Mouse (Mus musculus) ES-E14 (cell line): ENCODE measurements around the gene Fbxo21. TPM values are rescaled to one million over a fixed set of nuclear protein-coding genes. Genes with fewer than 3 reads are reported as not detected.

Source experiments
- DNase-seq: peaks from one replicate; pipeline ENCODE4 v3.0.0-alpha.2; 2013; ENCODE audit warnings: low read depth, low spot score
- H3K27ac ChIP-seq: 2 replicates; pipeline ENCODE4 v1.5.1; 2012; ENCODE audit warnings: low read depth, mild to moderate bottlenecking, low read length, moderate library complexity, mixed read lengths; ENCODE audit not compliant: poor library complexity, insufficient read depth, severe bottlenecking
- H3K36me3 ChIP-seq: 2 replicates; pipeline ENCODE4 v1.6.1; 2012; ENCODE audit warnings: mild to moderate bottlenecking, low read length, moderate library complexity, mixed read lengths; ENCODE audit not compliant: control insufficient read depth, poor library complexity, insufficient read depth, severe bottlenecking
- H3K4me1 ChIP-seq, 2 experiments: fragments of 150-350 bp in 1 of 2; sonication (generic) in 1 of 2; 2 replicates each; pipeline ENCODE4 v1.6.1; 2012; ENCODE audit warnings: low read length in 2 of 2, mild to moderate bottlenecking in 1 of 2, mixed read lengths in 1 of 2; ENCODE audit not compliant: control insufficient read depth in 2 of 2, insufficient read depth in 2 of 2, poor library complexity in 1 of 2
- H3K4me3 ChIP-seq, 2 experiments: fragments of 150-350 bp in 1 of 2; sonication (generic) in 1 of 2; 2 replicates each; pipeline ENCODE4 v1.5.1; 2012; ENCODE audit warnings: low read length in 2 of 2, low read depth in 1 of 2, mild to moderate bottlenecking in 1 of 2, mixed read lengths in 1 of 2; ENCODE audit not compliant: insufficient read depth in 1 of 2, poor library complexity in 1 of 2, severe bottlenecking in 1 of 2
- H3K9ac ChIP-seq: 2 replicates; pipeline ENCODE4 v1.6.1; 2012; ENCODE audit warnings: low read depth, mild to moderate bottlenecking, low read length, mixed read lengths; ENCODE audit not compliant: poor library complexity, insufficient read depth, severe bottlenecking
- H3K9me3 ChIP-seq: fragments of 150-350 bp; sonication (generic); 2 replicates; pipeline ENCODE4 v1.6.1; 2012; ENCODE audit warnings: low read depth, mild to moderate bottlenecking, low read length; ENCODE audit not compliant: control insufficient read depth, insufficient read depth
- CHD2 ChIP-seq: IDR thresholded peaks from 2 replicates; pipeline ENCODE4 v1.6.1; 2014; ENCODE audit warnings: mild to moderate bottlenecking, low read depth, low read length, inconsistent platforms
- HCFC1 ChIP-seq: IDR thresholded peaks from 2 replicates; pipeline ENCODE4 v1.6.1; 2012; ENCODE audit warnings: low read length, inconsistent platforms, borderline replicate concordance; ENCODE audit not compliant: insufficient read depth
- MAFK ChIP-seq: IDR thresholded peaks from 2 replicates; pipeline ENCODE4 v1.6.1; 2014; ENCODE audit warnings: mild to moderate bottlenecking, low read depth, low read length, inconsistent platforms; ENCODE audit not compliant: insufficient read depth
- ZC3H11A ChIP-seq: IDR thresholded peaks from 2 replicates; pipeline ENCODE4 v1.6.1; 2012; ENCODE audit warnings: low read depth, mild to moderate bottlenecking, inconsistent platforms, low read length, borderline replicate concordance
- ZNF384 ChIP-seq: IDR thresholded peaks from 2 replicates; pipeline ENCODE4 v1.6.1; 2012; ENCODE audit warnings: low read depth, low read length, inconsistent platforms
- in situ Hi-C, 2 experiments: fragments of 600-800 bp; cut with MboI; formaldehyde crosslinking; loops; one replicate each; pipeline ENCODE4 v1.15.1; 2025; ENCODE audit warnings: low sequenced_read_pairs in 2 of 2, inconsistent platforms in 1 of 2; ENCODE audit not compliant: unreplicated experiment in 2 of 2
- total RNA-seq: library from RNA; depleted of rRNA; stranded (reverse); fragments of 300-350 nt; gene quantifications from 2 replicates; pipeline ENCODE4 v1.2.3, GENCODE M21; 2012

The Fbxo21 gene
- total RNA-seq, 1 experiment, result 23.2 TPM

DNA sequence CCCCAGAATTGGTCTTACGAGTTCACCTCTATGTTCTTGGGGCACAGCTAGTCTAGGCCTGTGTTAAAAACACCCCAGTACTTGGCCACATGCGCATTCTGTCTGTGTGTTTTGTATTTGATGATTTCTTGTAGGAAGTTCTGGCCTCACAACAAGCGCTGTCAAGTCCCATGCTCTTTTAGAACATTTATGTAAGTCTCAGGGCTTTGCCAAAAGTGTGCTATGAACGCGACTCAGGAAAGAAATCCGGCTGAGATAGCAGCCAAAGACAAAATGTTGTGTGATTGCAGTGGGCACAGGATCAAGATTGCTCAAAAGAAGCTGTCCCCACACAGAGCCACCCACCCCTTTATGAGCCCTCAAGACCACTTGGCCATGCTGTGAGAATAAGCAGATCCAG lies 17.0 kb downstream of the Fbxo21 start:
- Histone ChIP-seq H3K36me3 (peaks cover 69% of the 10 kb centered on the region), H3K4me1 (no peaks in the 10 kb centered on the region; a peak in 1 of 4 replicates), H3K27ac (no peak overlapping the region), H3K9ac (no peak overlapping the region), H3K4me3 (no peak overlapping the region), H3K9me3 (no peaks in the 10 kb centered on the region)
- DNase-seq, result no peak
- in situ Hi-C loops, result no loop called here
- TF ChIP-seq ZC3H11A (no peak), ZNF384 (no peak), MAFK (no peak), HCFC1 (no peak), CHD2 (no peak)

DNA sequence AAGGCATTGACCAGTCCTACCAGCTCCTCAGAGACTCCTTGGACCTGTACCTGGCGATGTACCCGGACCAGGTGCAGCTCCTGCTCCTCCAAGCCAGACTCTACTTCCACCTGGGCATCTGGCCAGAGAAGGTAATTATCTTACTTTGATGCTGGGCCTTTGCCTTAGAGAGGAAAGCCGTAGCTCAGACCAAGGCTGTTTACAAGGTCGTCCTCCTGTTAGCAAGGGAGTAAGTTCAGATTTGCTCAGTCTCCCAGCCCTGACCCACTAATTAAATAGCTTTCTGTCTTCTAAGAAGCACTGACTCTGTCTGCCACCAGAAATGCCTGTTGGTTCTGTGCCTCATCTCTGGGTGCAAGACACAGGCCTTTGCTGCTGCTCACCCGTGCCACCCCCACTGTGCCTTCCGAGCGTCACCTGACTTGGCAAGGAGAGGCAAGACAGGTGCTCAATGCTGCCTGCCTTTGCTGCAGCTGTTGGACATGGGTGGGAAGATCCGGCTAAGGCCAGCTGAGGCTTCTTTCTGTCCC lies 18.9 kb downstream of the Fbxo21 start:
- Histone ChIP-seq H3K4me3 (no peak overlapping the region), H3K27ac (no peak overlapping the region), H3K9me3 (no peaks in the 10 kb centered on the region), H3K9ac (no peak overlapping the region), H3K4me1 (no peaks in the 10 kb centered on the region), H3K36me3 (peaks cover 58% of the 10 kb centered on the region)
- in situ Hi-C loops, result no loop called here
- DNase-seq, result no peak
- no peak for TF ChIP-seq ZC3H11A
- no peak for TF ChIP-seq CHD2
- TF ChIP-seq MAFK, result no peak
- no peak for TF ChIP-seq HCFC1

DNA sequence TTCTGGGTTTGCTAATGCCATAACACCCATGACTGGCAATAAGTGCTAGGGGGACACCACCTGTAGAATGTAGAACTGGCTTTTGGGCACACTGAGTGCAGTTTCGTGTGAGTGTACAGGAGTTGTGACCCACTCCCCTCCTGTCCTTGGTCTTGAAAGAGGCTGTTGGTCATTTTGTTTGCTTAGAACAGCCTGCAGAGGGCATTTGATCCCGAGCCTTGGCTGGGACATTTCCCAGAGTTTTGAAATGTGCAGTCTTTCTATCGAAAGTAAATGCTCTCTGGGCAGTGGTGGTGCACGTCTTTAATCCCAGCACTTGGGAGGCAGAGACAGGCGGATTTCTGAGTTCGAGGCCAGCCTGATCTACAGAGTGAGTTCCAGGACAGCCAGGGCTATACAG lies 19.4 kb downstream of the Fbxo21 start:
- DNase-seq, result no peak
- Histone ChIP-seq H3K36me3 (peaks cover 58% of the 10 kb centered on the region), H3K4me3 (no peak overlapping the region), H3K27ac (no peak overlapping the region), H3K9ac (no peak overlapping the region), H3K9me3 (no peaks in the 10 kb centered on the region), H3K4me1 (no peaks in the 10 kb centered on the region)
- no peak for TF ChIP-seq ZNF384
- TF ChIP-seq MAFK, result no peak
- TF ChIP-seq HCFC1, result no peak
- TF ChIP-seq CHD2, result no peak
- TF ChIP-seq ZC3H11A, result no peak
- in situ Hi-C loops, result no loop called here

DNA sequence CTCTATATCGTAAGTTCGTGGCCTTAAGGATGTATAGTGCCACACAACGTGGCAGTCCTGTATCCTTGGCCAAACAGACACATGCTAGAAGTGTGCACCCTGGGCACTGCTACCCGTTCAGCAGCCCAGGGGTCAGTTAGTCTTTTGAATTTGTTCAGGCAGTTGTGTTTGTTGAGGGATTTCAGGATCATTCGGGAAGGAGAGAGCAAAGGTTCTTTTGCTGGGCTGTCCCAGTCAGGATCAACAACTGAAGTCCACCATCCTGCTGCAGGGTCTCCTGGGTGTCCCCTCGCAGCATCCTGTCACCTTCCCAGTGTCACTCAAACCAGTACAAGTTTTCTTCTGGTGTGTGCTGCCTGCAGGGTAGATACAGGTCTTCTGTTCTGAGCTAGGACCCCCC lies 20.1 kb downstream of the Fbxo21 start:
- Histone ChIP-seq H3K9me3 (no peaks in the 10 kb centered on the region), H3K9ac (no peak overlapping the region), H3K4me1 (no peaks in the 10 kb centered on the region), H3K4me3 (no peak overlapping the region), H3K27ac (no peak overlapping the region), H3K36me3 (peaks cover 59% of the 10 kb centered on the region)
- in situ Hi-C loops, result no loop called here
- DNase-seq, result no peak
- no peak for TF ChIP-seq ZNF384
- no peak for TF ChIP-seq HCFC1
- TF ChIP-seq ZC3H11A, result no peak
- no peak for TF ChIP-seq CHD2
- TF ChIP-seq MAFK, result no peak

- Histone ChIP-seq H3K9ac (no peak overlapping the region), H3K27ac (no peak overlapping the region), H3K9me3 (no peaks in the 10 kb centered on the region), H3K4me3 (no peak overlapping the region), H3K4me1 (no peaks in the 10 kb centered on the region; a peak in 1 of 4 replicates), H3K36me3 (peaks cover 59% of the 10 kb centered on the region)
- no peak for DNase-seq
- TF ChIP-seq ZNF384 (no peak), CHD2 (no peak), ZC3H11A (no peak), MAFK (no peak), HCFC1 (no peak)
- in situ Hi-C loops, result no loop called here
Observed at GRCm38 (mm10) chr5:117997434-117997970, 21.0 kb downstream of the Fbxo21 start.
